Mouse (Mus musculus) urinary bladder, postnatal 36 days (tissue): Measurements from ENCODE around the gene Krt83.
A peak's percentile ranks its signal among the peaks of the same experiment; 100 is the strongest.

Source experiments
- DNase-seq, 2 experiments: peaks; one replicate each; pipeline ENCODE4 v3.0.0; 2022; ENCODE audit warnings: low spot score in 2 of 2, mixed read lengths in 1 of 2

Gene Krt83

GRCm38 (mm10) chr15:101479007-101479665, 12.2 kb downstream of the Krt83 start:
- peak; percentile 12 to 36 for DNase-seq

DNA sequence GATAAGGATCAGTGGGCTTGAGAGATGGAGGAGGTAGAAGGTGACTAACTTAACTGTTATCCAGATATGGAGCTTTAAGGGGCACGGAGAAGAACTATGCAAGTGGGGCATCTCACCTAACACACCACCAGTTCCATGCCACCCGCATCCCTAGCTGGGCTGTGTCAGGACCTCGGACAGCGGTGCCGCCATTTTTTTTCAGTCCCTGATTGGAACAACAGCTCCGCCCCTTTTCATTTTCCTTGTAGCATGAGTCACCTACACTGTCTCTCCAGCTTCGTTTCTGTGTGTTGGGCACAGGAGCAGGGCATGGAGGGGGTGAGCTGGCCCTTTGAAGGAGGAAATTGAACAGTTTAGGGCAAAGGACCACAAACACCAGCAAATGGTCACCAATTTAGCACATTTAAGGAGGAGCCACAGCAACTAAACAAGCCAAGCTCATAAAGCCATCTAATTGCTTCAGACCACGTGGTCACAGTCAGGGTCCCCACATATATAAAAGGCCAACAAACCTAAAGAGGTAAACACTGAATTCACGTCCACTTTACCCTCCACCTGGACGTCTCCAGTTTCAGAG, 18.3 kb downstream of the Krt83 start, which contains the start of gene Krt86:
Krt86 (plus strand) TSS at position 527 of the 577 bp plus-strand sequence.
- DNase-seq, result peak in 1 of 2 experiments; percentile 18

DNA sequence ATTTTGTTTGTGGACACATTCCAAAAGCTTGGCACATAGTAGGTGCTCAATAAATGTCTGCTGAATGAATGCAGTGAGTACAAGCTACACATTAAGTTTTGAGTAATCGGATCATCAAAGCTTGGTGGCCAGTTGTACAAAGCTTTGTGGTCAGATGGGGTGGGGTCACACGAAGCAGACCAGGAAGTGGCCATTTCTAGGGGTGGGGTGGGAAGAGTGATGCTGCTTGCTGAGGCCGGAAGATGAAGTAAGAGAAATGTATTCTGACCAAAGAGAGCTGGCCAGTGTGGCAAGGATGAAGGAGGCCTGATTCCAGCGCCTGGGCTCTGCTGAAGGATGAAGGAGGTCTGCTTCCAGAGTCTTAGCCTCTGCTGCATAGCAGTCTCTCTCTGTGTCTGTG, 22.2 kb downstream of the Krt83 start:
- DNase-seq, result no peak

DNA sequence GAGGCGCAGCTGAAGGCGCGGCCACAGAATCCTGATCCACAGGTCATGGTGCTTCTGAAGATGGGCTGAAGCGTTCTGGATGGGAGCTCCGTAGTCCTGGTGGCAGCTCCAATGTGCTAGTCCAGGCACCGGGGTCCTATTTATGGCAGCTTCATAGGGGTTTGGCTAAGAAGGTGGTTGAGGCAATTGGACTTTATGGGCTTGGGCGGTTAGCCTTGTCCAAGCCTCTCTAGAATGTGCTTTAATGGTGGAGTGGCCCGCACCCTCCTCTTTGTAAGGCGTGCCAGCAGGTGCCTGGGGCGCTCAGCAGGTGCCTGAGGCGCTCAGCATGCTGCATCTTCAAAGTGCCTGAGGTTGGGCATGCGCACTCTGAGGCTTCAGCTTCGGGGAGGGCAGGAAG, 27.7 kb downstream of the Krt83 start, which contains the start of gene Krt81:
Krt81 (minus strand) TSS at position 101 of the 400 bp plus-strand sequence.
- DNase-seq, result no peak

- no peak for DNase-seq
These were observed 32.0 kb downstream of the Krt83 start for GRCm38 (mm10) chr15:101459283-101459682.

DNA sequence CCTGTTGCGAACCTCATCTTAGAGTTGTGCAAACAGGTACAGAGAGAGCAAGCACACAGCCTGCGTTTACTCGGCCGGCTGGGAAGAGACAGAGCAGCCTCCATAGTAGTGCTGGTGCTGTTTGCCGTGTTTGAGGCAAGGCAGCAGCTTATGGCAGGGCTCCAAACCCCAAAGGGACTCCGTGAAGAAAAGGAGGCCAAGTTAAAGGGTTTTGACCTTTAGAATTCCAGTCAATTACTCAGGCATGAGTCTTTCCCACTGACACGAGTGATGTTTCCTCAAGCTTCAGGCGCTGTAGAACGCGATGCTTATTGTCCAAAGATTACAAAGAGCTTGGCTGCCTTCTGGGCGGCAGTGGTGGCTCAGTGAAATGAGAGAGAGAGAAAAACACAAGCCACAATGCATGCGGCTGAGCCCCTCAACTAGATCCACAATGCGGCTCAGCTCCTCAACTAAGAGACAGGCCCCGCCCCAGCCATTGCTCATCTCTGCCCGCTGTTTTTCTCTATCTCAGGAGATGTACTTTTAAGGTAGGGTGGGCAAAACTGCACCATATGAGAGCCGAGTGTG, 32.9 kb downstream of the Krt83 start:
- no peak for DNase-seq

- no peak for DNase-seq
These were observed 35.4 kb downstream of the Krt83 start for GRCm38 (mm10) chr15:101455891-101456290.

GRCm38 (mm10) chr15:101455292-101455691, 36.0 kb downstream of the Krt83 start:
- no peak for DNase-seq

- DNase-seq, result no peak
These were observed 36.5 kb downstream of the Krt83 start for GRCm38 (mm10) chr15:101454774-101455173.

- peak; percentile 62 to 77 for DNase-seq
These were observed 38.1 kb downstream of the Krt83 start for GRCm38 (mm10) chr15:101453093-101453736.

GRCm38 (mm10) chr15:101447444-101447843, 43.9 kb downstream of the Krt83 start, which contains the start of gene Krt88:
Gene Krt88, plus strand, starts transcription at chr15:101447744.
- DNase-seq, result no peak

DNA sequence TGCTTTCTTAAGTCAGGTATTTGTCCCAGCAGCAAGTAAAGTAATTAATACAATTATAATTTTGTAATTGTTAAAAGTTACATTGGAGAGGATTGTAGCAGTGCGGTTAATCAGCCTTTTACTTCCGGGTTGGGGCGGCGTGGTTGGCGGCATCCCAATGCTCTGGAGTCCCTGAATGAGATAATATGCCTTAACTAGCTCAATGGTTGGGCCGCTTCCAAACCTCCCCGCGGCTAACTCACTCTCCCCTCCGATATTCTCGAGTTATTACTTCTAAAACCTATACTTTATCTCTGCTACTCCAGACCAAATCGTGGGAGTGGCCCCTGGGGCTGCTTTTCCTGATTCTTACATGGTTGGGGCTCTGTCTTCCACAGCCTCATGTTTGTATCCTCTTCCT, 44.7 kb downstream of the Krt83 start:
- no peak for DNase-seq

DNA sequence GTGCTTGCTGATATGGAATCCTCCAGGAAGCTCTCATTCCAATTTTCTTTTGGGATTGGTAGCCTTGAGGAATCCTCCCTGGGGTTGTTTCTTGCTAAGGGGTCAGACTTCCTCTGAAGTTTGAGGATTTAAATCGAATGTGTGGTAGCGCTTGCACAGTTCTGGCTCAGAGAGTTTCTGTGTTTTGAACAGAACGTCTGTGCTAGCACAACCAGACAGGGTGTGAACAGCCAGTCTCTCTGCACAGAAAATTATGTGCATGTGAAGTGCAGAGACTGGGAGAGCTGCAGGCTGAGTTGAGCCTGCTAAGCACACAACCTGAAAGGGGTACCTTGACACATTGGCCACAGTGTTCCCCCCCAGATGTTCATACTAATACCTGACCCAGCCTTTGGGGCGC, 50.5 kb downstream of the Krt83 start:
- no peak for DNase-seq

DNA sequence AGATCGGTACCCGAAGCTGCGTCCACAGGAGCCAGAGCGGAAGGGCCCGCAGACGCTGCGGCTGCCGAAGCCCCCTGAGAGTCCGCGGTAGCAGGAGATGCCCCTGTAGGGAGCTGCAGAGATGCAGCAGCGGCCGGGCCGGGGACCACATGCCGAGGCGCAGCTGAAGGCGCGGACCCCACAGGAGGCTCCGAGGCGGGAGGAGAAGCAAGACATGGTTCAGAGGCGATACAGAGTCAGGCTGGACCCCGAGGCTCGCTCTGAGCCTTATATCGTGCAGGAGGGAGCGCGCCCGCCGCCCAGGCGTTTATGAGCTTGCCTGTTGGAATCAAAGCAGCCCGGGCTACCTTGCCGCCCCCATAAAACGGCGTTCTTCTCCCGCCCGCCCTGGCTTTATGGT, 52.8 kb downstream of the Krt83 start, which contains the start of gene Krt87:
Krt87 (minus strand) TSS at position 250 of the 400 bp plus-strand sequence.
- no peak for DNase-seq

- DNase-seq, result no peak
These were observed 54.7 kb downstream of the Krt83 start for GRCm38 (mm10) chr15:101436611-101437010.
